Mouse (Mus musculus) thymus, postnatal 25 days (tissue): ENCODE data around the gene Olfr1056.
"Not testable (repeated sequence)": the region's sequence is repeated elsewhere in the genome, so short reads cannot be mapped to it uniquely, and the experiment has no call there.

ENCODE experiments used
- DNase-seq: peaks from one replicate; pipeline ENCODE4 v3.0.0; 2022

Olfr1056 gene

DNA sequence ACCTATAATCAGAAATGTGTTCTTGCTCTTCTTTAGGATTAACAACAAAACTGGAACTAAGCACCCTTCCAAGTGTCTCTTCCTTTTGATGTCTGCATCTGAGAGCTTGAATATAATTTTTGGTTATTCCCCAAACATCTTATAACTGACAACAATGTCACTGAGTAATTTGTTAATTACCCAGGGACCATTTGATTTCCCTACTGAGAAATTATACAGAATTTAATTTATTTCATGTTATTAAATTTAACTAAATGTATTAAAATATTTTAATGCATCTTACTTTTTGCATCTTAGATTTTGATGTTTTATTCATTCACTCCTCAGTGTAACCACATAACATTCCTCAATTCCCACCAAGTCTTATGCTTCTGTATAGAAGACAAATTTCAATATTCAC lies at the start of gene Olfr1056:
TSS of gene Olfr1056 (minus strand) at position 101 of the 400 bp plus-strand sequence.
- DNase-seq = no peak

DNA sequence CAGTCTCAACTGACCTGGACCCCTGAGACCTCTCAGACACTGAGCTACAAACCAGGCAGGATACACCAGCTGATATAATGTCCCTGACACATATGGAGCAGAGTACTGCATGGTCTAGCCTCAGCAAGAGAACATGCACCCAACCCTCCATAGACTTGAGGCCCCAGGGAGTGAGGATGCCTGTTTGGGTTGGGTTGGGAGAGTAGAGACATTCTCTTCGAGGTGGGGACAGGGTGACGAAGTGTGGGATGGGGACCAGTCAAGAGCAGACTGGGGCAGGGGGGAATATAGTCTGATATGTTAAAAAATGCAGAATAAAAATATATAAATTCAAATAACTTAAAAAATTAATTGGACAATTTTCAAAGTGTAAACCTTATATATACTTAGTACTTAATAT lies 32.8 kb upstream of the Olfr1056 start:
- no peak for DNase-seq

DNA sequence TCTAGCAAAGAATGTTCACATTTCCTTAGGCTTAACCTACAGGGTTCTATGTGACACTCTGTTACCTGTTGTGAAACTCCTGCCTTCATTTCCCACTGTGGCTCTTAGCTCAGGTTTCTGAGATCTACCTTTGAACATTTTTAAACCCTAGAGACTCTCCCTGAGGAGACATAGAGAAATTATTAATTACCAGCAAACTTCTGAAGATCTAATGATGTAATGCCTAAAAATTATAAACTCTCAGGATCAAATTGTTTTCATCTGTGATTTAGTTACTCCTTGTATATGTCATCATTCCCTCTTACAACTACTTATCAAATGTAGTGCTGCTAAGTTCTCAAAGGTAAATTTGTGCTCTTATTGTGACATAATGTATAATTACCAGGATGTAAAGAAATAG lies 26.2 kb upstream of the Olfr1056 start, which contains the start of gene Olfr1058:
TSS of gene Olfr1058 (minus strand) at position 101 of the 400 bp plus-strand sequence.
- DNase-seq = not testable (repeated sequence)

DNA sequence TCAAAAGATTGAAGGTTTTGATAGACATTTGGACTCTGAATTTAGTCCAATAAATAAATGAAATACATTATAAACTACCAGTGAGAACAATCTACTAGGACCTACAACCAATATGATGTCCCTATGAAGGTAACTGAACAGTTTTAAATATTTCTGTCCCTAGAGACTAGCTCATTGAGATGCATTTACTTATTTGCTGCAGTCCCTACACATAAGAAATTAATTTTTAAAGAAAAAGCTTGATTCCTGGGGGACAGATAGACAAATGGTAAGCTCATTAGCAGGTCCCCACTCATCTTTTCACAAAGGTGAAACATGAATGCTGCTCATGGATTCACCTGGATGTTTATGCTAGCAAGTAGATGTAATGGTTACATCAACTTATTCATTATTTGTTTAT lies 16.0 kb upstream of the Olfr1056 start, which contains the start of gene Olfr1057:
TSS of gene Olfr1057 (minus strand) at position 101 of the 400 bp plus-strand sequence.
- no peak for DNase-seq

DNA sequence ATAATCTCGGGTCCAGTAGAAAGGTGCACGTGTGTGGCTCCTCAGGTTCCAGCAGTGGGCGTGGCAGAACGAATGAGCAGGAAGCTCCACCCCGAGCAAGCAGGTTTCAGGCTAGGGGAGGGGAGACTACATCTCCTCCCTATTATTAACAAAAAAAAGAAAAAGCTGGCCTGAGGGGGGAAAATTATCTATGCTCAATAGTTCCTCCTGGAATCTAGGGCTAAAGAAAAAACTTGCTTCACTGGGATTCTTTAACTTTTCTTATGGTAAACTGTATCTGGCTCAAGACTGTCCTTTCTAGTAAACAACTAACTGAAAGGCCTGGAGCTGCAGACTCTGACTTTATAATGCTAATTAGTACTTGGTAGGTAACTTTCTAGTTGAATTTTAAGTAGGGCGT lies 4.1 kb upstream of the Olfr1056 start:
- DNase-seq = not testable (repeated sequence)

DNA sequence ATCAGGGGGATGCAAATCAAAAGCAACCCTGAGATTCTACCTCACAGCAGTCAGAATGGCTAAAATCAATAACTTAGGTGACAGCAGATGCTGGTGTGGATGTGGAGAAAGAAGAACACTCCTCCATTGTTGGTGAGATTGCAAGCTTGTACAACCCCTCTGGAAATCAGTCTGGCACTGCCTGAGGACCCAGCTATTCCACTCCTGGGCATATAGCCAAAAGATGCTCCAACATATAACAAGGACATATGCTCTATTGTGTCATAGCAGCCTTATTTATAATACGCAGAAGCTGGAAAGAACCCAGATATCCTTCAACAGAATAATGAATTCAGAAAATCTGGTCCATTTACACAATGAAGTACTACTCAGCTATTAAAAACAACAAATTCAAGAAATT lies 10.5 kb downstream of the Olfr1056 start:
- not testable (repeated sequence) for DNase-seq

DNA sequence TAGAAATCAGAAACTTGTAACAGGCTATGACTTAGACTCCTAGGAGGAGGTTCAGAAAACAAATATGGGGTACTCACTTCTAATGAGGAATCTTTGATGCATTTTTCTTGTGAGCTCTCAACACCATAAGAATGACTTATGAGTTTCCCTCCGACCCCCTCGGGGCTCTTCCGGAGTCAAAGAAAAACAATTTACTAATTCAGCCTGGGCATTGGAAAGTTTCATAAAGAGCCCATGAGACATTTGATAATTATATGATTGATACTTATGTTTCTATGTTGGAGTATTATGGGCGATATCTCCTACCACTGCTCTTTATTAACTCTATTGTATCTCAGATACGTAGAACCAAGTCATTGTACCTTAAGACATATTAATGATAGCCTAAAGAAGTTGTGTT lies 12.1 kb downstream of the Olfr1056 start, which contains the start of gene Olfr1055:
TSS of gene Olfr1055 (minus strand) at position 101 of the 400 bp plus-strand sequence.
- DNase-seq = no peak

DNA sequence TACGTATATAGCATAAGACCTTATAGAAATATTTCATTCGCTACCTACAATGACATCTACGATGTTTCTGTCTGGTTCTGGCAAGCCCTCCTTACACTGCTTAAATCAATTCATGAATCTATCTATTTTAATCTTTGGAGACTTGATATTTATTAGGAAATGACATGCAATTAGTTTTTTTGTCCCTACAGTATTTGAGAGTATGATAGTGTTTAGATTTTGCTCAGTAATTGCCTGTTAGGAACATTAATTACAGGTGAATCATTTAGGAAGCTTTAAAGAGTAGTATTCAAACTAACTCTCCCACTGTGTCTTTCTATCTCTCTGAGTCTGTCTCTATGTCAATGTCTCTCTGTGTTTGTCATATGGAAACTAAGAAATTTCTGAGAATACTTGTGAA lies 26.9 kb downstream of the Olfr1056 start, which contains the start of gene Olfr1054:
TSS of gene Olfr1054 (minus strand) at position 101 of the 400 bp plus-strand sequence.
- DNase-seq = no peak

DNA sequence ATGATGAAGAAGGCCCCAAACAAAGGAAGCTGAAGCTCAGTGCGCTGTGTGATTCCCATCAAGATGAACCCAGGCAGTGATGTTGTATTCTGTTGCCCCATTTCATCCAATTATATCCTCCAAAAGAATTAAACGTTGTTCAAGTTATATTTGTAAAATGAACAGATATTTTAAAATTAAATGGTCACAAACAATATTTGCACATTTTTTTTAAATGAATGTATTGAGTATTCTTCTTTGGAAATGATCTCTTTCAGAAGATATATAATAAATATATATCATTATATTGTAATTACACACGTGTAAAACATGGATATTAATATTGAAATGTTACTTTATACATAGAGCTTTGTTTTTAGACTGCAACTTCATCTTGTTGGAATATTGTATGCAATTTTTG lies 47.1 kb downstream of the Olfr1056 start, which contains the start of gene Olfr1053:
TSS of gene Olfr1053 (minus strand) at position 101 of the 400 bp plus-strand sequence.
- DNase-seq = no peak
